Mouse (Mus musculus) hindbrain, embryonic 11.5 days (tissue): ENCODE results near the gene Gm10024. TPM values are rescaled to one million over a fixed set of nuclear protein-coding genes. Genes with fewer than 3 reads are reported as not detected.
A peak's percentile ranks its signal among the peaks of the same experiment; 100 is the strongest.
"Not testable (repeated sequence)": the region's sequence is repeated elsewhere in the genome, so short reads cannot be mapped to it uniquely, and the experiment has no call there.

Experiments
- ATAC-seq: fragments of 200-750 bp; cut with Nextera tagmentation; 2 replicates; pipeline ENCODE4 v1.8.0; 2017; ENCODE audit warnings: mild to moderate bottlenecking, moderate TSS enrichment, moderate library complexity; ENCODE audit not compliant: low FRiP score
- DNase-seq: peaks from one replicate; pipeline ENCODE4 v3.0.0-alpha.2; 2015; ENCODE audit warnings: low spot score
- H3K27ac ChIP-seq: fragments of 300-500 bp; sonication (generic); 2 replicates; pipeline ENCODE4 v1.5.1; 2014; ENCODE audit warnings: mild to moderate bottlenecking, low read depth, low read length
- H3K27me3 ChIP-seq: fragments of 300-500 bp; sonication (generic); 2 replicates; pipeline ENCODE4 v1.6.1; 2014; ENCODE audit warnings: mild to moderate bottlenecking, low read length, moderate library complexity, mixed read lengths; ENCODE audit not compliant: control insufficient read depth, insufficient read depth
- H3K36me3 ChIP-seq: fragments of 300-500 bp; sonication (generic); 2 replicates; pipeline ENCODE4 v1.6.1; 2014; ENCODE audit warnings: mild to moderate bottlenecking, low read length, moderate library complexity, mixed read lengths; ENCODE audit not compliant: control insufficient read depth, insufficient read depth
- H3K4me1 ChIP-seq: fragments of 300-500 bp; sonication (generic); replicated peaks from 2 replicates; pipeline ENCODE4 v1.6.1; 2014; ENCODE audit warnings: low read length, mixed read lengths; ENCODE audit not compliant: control insufficient read depth, insufficient read depth
- H3K4me2 ChIP-seq: fragments of 300-500 bp; sonication (generic); replicated peaks from 2 replicates; pipeline ENCODE4 v1.6.1; 2014; ENCODE audit warnings: mild to moderate bottlenecking, low read depth, low read length
- H3K4me3 ChIP-seq: fragments of 300-500 bp; sonication (generic); 2 replicates; pipeline ENCODE4 v1.5.1; 2014; ENCODE audit warnings: low read depth, low read length
- H3K9ac ChIP-seq: fragments of 300-500 bp; sonication (generic); 2 replicates; pipeline ENCODE4 v1.6.1; 2014; ENCODE audit warnings: low read depth, low read length
- H3K9me3 ChIP-seq: fragments of 300-500 bp; sonication (generic); 2 replicates; pipeline ENCODE4 v1.6.1; 2016; ENCODE audit warnings: low read length; ENCODE audit not compliant: control insufficient read depth
- WGBS: fragments of 180-500 bp; shearing (Covaris S2); extraction: QIAGEN DNeasy Blood & Tissue Kit; methylation state at CpG from one replicate; pipeline ENCODE4 v1.1.7; 2014; 5-methylcytosine and 5-hydroxymethylcytosine counted together
- polyA plus RNA-seq: library from polyadenylated mRNA; unstranded; fragments of >200 nt; fragmentation: Nextera tagmentation; extraction: Ambion mirVana; gene quantifications from 2 replicates; pipeline ENCODE4 v1.2.1, GENCODE M21; 2014

The Gm10024 gene
- polyA plus RNA-seq, 1 experiment from 2014 or later: not detected

- H3K9me3 ChIP-seq, H3K4me3 ChIP-seq, H3K4me1 ChIP-seq, H3K36me3 ChIP-seq, DNase-seq, H3K4me2 ChIP-seq, H3K9ac ChIP-seq, ATAC-seq, H3K27me3 ChIP-seq, H3K27ac ChIP-seq: not testable (repeated sequence)
- 88% methylated on average over 1 of the region's 1 CpGs for WGBS
Measured at GRCm38 (mm10) chr10:77720299-77720698, 9.0 kb downstream of the Gm10024 start, which contains the start of gene Krtap12-1. Krtap12-1 (plus strand) TSS chr10:77720599.

- no peak for ATAC-seq
- DNase-seq: no peak
- no peak overlapping the region for H3K4me2 ChIP-seq
- H3K4me1 ChIP-seq: no peaks in the 10 kb centered on the region
- H3K4me3 ChIP-seq: no peak overlapping the region
- H3K9me3 ChIP-seq: no peaks in the 10 kb centered on the region
- WGBS: 73% methylated on average over 8 of the region's 8 CpGs
- H3K27ac ChIP-seq: no peak overlapping the region
- H3K36me3 ChIP-seq: no peaks in the 10 kb centered on the region
- no peak overlapping the region for H3K9ac ChIP-seq
- no peaks in the 10 kb centered on the region for H3K27me3 ChIP-seq
Measured at GRCm38 (mm10) chr10:77724855-77725254, 13.6 kb downstream of the Gm10024 start.

GRCm38 (mm10) chr10:77726186-77726585, 14.9 kb downstream of the Gm10024 start, which contains the start of gene Gm10100:
Gm10100 (plus strand) TSS chr10:77726486.
- 40% methylated on average over 3 of the region's 3 CpGs for WGBS
- H3K27me3 ChIP-seq: no peaks in the 10 kb centered on the region
- ATAC-seq (no peak), DNase-seq (no peak)
- H3K27ac ChIP-seq: no peak within 1 kb of the TSS
- no peaks in the 10 kb centered on the region for H3K4me1 ChIP-seq
- no peaks in the 10 kb centered on the region for H3K36me3 ChIP-seq
- H3K9ac ChIP-seq: no peak within 1 kb of the TSS
- no peaks in the 10 kb centered on the region for H3K9me3 ChIP-seq
- H3K4me3 ChIP-seq: no peak within 1 kb of the TSS
- no peak within 1 kb of the TSS for H3K4me2 ChIP-seq

GRCm38 (mm10) chr10:77728280-77728679, 17.0 kb downstream of the Gm10024 start:
- no peak for DNase-seq
- Histone ChIP-seq H3K9me3 (no peaks in the 10 kb centered on the region), H3K4me2 (no peak overlapping the region), H3K27me3 (no peaks in the 10 kb centered on the region), H3K36me3 (no peaks in the 10 kb centered on the region), H3K27ac (no peak overlapping the region), H3K4me3 (no peak overlapping the region), H3K9ac (no peak overlapping the region), H3K4me1 (no peaks in the 10 kb centered on the region)
- ATAC-seq: no peak
- 65% methylated on average over 4 of the region's 4 CpGs for WGBS

- Histone ChIP-seq H3K27ac (no peak overlapping the region), H3K4me1 (no peaks in the 10 kb centered on the region), H3K4me2 (no peak overlapping the region), H3K27me3 (no peaks in the 10 kb centered on the region), H3K4me3 (no peak overlapping the region), H3K9ac (no peak overlapping the region), H3K36me3 (no peaks in the 10 kb centered on the region), H3K9me3 (no peaks in the 10 kb centered on the region)
- no peak for ATAC-seq
- peak; percentile 41 for DNase-seq
- WGBS: 48% methylated on average over 4 of the region's 4 CpGs
Measured at GRCm38 (mm10) chr10:77729241-77729640, 18.0 kb downstream of the Gm10024 start.

GRCm38 (mm10) chr10:77735928-77736327, 24.7 kb downstream of the Gm10024 start:
- H3K4me3 ChIP-seq: no peak overlapping the region
- no peaks in the 10 kb centered on the region for H3K36me3 ChIP-seq
- H3K9me3 ChIP-seq: no peaks in the 10 kb centered on the region
- WGBS: 96% methylated on average over 1 of the region's 1 CpGs
- DNase-seq: no peak
- H3K27me3 ChIP-seq: no peaks in the 10 kb centered on the region
- H3K4me1 ChIP-seq: no peaks in the 10 kb centered on the region
- no peak for ATAC-seq
- H3K4me2 ChIP-seq: no peak overlapping the region
- H3K27ac ChIP-seq: no peak overlapping the region
- no peak overlapping the region for H3K9ac ChIP-seq

- Histone ChIP-seq H3K27me3 (no peaks in the 10 kb centered on the region), H3K9ac (no peak overlapping the region), H3K4me1 (no peaks in the 10 kb centered on the region), H3K27ac (no peak overlapping the region), H3K4me3 (no peak overlapping the region), H3K4me2 (no peak overlapping the region), H3K36me3 (no peaks in the 10 kb centered on the region), H3K9me3 (no peaks in the 10 kb centered on the region)
- DNase-seq (no peak), ATAC-seq (no peak)
- WGBS: 88% methylated on average over 4 of the region's 4 CpGs
Measured at GRCm38 (mm10) chr10:77738929-77739328, 27.7 kb downstream of the Gm10024 start.

- 51% methylated on average over 4 of the region's 5 CpGs for WGBS
- DNase-seq, H3K4me1 ChIP-seq, H3K36me3 ChIP-seq, ATAC-seq, H3K27me3 ChIP-seq, H3K4me2 ChIP-seq, H3K9ac ChIP-seq, H3K4me3 ChIP-seq, H3K27ac ChIP-seq, H3K9me3 ChIP-seq: not testable (repeated sequence)
Measured at GRCm38 (mm10) chr10:77741924-77742688, 30.8 kb downstream of the Gm10024 start, which contains the start of gene Gm18596. Gm18596 (minus strand) TSS chr10:77742638.

GRCm38 (mm10) chr10:77750686-77751085, 39.4 kb downstream of the Gm10024 start:
- H3K4me1 ChIP-seq, H3K36me3 ChIP-seq, H3K9ac ChIP-seq, ATAC-seq, H3K4me2 ChIP-seq, DNase-seq, H3K9me3 ChIP-seq, H3K27ac ChIP-seq, H3K27me3 ChIP-seq, H3K4me3 ChIP-seq: not testable (repeated sequence)
- WGBS: 72% methylated on average over 1 of the region's 1 CpGs
